Mouse (Mus musculus): ENCODE results near the gene Dusp14.

DNA sequence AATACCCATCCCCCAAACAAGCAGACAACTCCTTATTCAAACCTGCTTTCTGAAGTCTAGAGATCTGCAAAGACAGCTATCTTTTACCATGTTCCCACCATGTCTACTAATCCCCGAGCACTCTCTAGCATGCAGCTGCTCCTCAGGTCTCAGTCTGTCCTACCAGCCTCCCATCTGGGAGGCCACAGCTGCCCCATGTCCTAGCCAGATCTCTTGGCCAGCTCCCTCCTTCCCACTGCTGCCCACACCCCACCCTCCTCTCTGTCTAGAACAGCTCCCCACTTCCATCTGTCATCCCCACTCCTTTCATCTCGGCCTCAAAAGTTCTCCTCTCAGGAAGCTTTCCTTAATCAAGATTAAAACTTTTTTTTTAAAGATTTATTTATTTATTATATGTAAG is 7.9 kb upstream of the Dusp14 start:
- TF ChIP-seq CTCF (IDR thresholded peaks at IDR 0.05; ENCODE audit: low read depth): no peak
- TF ChIP-seq EP300 (IDR thresholded peaks at IDR 0.05; ENCODE audit: low read depth): no peak
